Mouse (Mus musculus): ENCODE measurements at regions not wholly inside any gene's neighbourhood (a gene's known extent, or its start where the extent isn't known, plus 50 kb on each side); places are given as distances from the start of the nearest gene placed in this dataset.
"Not testable (repeated sequence)": the region's sequence is repeated elsewhere in the genome, so short reads cannot be mapped to it uniquely, and the experiment has no call there.

GRCm38 (mm10) chr12:77841844-77842415 lies 352.1 kb upstream of the Gm6657 start:
- DNase-seq (ENCODE audit: low read depth in 2 of 2, low spot score in 2 of 2) = no peak

DNA sequence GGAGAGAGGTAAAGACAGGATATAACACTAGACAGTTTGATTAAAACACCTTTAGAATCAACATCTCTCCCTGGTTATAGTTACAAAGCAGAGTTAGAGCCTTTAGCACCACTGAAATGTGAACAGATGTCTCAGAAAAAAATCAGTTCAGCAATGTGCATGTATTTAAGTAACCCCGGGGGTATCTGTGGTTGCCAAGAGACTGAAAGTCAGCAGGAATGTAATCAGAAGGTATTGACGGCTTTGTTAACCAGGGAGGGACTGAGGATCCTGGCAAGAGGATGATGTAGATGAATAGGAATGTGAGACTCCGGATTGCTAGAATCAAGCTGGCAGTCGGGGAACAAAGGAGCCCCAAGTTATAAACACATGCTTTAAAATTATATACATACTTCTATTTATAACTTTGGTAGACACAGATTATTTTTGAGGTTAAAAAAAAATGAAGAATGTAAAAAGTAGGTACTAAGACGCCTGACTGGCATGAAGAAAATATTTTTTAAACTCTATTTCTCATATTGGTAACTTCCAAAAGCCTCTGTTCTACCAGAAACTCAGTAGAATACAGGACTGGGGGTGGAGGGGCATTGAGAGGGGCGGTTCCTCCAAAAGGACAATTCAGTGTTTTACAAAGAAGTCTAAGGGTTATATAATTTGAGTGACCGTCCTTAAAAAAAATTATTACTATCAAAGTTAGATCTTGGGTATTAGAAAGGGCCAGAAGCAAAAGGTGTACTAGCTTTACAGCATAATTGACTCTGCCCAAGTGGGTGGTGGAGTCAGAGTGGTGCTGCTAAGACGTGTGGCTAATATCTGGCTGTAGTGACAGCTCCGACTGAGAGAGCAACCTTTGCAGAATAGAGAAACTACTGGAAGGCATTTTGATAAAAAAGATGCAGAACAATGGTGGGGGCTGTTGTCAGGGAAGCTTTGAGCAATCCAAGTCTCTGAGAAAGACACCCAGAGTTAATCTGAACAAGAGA lies 341.2 kb upstream of the Gm6657 start:
- DNase-seq (ENCODE audit: low read depth in 2 of 2, low spot score in 2 of 2) = no peak

- no peak for DNase-seq (ENCODE audit: low read depth in 2 of 2, low spot score in 2 of 2)
Measured at GRCm38 (mm10) chr12:77854281-77855075, 339.6 kb upstream of the Gm6657 start.

GRCm38 (mm10) chr12:77855796-77856195 lies 338.2 kb upstream of the Gm6657 start:
- DNase-seq (ENCODE audit: low read depth in 2 of 2, low spot score in 2 of 2) = no peak

DNA sequence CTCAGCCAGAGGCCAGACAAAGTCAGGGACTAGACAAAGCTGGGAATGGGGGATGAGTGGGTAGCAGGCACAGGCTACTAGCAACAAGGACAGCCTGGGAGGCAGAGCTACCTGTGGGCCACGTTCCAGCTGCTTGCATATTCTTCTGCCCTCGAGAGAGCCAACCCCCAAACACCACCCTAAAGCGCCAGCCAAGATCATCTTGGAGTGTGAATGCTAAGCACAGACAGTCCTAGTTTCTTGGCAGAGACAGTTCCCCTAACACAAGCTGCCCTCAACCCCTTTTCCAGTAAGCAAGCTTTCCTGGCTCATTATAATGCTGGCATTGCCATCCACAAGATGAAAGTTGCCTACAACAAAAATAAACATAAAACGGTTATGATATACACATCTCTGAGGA lies 336.8 kb upstream of the Gm6657 start:
- DNase-seq (ENCODE audit: low read depth in 2 of 2, low spot score in 2 of 2) = no peak

DNA sequence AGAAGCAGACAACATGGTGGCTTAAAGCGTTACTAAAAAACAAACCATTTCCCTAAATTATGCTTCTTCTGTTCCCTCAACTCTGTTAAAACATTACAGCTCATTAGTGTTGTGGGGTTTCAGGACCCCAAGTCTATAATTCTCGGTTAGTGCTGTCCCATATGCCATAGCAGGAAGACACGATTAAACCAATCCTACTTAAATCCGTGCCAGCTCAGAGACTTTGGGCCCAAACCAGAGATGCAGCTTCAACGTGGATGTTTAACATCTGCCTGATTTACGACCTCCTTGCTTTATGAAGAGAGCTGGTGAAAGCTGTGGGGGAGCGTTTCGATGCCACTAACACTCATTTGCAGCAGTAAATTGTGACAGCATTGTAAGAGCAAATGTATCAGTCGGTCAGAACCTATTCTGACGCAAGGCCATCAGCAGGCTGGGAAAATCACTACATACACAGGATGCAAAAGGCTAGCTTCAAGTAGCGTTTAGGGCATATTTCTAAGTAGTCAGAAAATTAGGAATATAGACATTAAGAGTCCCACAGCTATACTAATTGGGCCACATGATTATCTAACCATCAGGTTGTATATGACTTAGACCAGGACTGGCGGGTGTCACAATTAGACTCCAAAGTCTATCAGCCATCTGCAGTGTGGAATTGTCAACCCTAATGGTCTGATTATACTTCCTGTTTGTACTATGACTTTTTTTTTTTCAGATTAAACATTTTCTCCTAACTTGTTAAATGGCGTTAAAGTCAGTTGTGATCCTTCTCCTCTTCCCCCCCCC lies 333.1 kb upstream of the Gm6657 start:
- no peak for DNase-seq (ENCODE audit: low read depth in 2 of 2, low spot score in 2 of 2)

DNA sequence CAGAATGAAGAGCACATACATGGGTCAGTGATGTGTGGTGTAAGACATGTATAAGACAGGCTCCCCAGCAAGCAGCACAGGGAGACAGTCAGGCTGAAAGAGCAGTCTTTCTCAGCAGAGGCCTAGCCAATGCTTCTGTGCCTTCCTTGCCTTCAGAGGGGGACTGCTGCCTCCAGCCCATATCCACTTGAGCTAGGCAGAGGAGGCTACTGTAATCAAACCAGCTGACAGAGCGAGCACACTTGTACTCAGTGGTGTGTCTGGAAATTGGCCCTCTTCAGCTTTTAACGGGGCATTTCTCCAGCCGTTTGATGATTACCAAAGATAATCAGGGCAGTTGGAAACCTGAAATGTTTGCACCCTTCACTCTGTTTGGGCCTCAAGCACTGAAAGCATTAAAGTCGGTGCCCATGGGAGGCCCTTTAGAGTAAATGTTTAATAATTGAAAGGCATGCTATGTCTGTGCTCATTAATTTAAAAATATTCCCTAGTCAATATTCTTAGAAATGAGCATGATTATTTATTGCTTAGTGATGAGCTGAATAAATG lies 326.0 kb upstream of the Gm6657 start:
- DNase-seq (ENCODE audit: low read depth in 2 of 2, low spot score in 2 of 2) = no peak

DNA sequence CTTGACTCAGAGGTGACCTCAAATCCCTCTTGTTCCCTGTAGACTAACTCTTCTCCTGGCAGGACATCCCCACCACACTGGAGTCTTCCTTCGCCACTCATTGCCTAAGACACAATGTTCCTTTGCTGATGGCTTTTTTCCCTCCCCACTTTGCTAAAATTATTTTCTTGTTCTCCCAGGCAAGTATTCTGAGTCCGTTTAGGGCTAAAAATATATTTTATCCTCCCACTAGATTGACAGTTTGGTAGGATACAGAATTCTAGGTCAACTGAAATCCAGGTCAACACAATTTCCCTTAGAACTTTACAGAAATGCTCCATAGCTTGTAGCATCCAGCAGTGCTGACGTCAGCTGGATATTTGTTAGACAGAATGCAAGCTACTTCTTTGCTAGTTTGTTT lies 324.7 kb upstream of the Gm6657 start:
- no peak for DNase-seq (ENCODE audit: low read depth in 2 of 2, low spot score in 2 of 2)

DNA sequence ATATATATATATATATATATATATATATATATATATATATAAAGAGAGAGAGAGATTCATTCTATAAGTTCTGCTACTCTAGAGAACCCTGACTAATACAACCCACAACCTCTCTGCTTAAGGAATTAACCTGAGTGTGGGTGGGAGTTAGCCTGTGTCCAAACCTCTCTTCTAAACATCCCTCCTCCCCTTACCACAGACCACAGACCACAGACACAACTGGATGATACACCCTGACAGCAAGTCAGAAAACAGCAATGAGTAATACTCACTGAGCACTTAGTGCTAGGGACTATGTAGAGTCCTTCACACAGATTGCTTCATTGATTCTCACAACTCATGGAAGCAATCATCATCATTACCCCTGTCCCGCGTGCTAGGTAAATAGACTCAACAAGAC lies 306.7 kb upstream of the Gm6657 start:
- DNase-seq (ENCODE audit: low read depth in 2 of 2, low spot score in 2 of 2) = no peak

DNA sequence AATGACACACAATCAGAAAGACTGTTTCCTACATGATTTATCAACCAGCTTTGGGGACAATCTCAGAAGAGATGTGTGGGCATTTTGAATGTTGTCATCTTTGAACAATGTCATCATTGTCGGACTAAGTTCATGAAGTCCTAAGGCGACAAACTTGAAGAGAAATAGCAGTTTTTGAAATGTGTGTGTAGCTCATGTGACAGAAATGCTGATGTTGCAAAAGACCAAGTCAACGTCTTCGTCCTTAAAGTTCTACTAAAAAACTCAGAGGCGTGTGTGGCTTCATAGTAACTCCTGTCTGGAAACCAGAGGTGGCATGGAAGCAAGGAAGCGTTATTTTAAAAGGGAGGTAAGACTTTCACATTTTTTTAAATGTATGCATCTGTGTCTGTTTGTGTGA lies 302.6 kb upstream of the Gm6657 start:
- DNase-seq (ENCODE audit: low read depth in 2 of 2, low spot score in 2 of 2) = no peak

DNA sequence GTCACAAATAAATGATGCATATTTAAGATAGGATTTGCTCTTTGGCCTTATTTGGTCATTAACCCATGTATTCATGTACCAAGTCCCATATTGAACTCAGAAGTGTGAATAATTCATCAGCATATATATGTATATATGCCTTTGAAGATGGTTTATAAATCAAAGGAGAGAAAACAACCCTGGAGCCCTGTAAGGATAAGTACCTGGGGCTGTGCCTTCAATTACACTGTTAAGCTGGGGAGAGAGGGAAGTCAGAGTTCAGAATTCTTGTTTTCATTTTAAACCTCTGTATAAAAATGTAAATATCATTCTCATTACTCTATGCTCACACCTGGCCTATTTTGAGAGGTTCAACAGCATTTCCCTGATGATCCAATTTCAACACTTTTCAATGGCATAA lies 299.8 kb upstream of the Gm6657 start:
- DNase-seq (ENCODE audit: low read depth in 2 of 2, low spot score in 2 of 2) = no peak

DNA sequence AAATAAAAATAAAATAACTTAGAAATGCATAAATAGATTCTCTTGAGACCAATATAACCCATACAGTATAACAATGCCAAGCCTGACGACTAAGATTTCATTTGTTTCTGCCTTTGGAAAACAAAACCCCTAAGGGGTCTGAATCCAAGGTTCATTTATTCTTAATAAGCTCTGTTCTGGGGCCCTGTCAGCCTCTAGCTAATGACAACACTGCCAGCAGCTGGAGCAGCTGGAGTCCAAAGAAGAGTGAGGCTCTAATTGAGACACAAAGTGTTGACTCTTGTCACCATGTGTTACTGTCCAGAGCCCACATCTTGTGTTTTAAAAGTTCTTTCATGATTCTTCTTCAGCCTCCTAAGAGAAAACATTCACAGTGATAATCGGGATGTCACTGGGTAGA lies 298.5 kb upstream of the Gm6657 start:
- DNase-seq (ENCODE audit: low read depth in 2 of 2, low spot score in 2 of 2) = no peak

DNA sequence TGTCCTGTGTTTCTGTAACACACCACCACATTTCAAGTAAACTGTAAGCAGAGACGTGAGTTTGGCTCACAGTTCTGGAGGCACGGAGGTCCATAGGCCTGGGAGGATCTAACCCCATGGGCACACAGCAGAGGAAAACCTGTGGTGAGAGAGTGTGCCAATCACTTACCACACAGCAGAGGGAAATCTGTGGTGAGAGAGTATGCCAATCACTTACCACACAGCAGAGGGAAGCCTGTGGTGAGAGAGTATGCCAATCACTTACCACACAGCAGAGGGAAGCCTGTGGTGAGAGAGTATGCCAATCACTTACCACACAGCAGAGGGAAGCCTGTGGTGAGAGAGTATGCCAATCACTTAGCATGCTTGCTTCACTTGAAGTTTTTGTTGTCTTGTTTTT lies 295.1 kb upstream of the Gm6657 start:
- not testable (repeated sequence) for DNase-seq (ENCODE audit: low read depth in 2 of 2, low spot score in 2 of 2)

GRCm38 (mm10) chr12:77901254-77901653 lies 292.8 kb upstream of the Gm6657 start:
- no peak for DNase-seq (ENCODE audit: low read depth in 2 of 2, low spot score in 2 of 2)

DNA sequence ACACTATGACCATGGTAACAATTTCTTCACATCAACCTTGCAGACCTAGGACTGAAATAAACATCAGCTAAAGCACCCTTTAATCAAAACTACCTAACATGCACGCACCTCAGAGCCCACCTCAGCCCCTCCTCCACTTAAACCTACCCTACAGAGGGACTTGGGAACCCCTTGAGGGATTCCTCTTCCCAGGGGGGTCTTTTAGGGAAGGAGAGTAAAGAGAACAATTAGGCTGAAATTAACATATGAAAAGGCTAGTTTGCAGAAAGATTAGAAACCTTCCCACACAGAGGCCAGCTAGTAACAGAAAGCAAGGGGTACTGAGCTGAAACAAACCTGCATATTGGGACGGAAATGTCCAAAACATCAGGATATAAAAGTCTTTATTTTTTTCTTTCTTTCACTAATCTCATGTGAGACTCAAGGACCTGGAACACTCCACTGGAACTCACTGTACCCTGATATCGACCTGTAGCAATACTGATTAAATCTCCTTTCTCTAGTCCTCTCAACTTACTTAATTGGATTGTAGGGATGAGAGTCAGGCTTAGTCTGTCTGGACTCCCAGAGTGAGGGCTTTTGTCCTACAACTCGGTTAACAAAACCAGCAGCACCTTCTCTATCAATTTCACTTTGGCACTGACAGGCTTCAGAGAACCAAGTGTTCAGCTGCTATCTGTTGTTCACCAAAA lies 281.0 kb upstream of the Gm6657 start:
- DNase-seq (ENCODE audit: low read depth in 2 of 2, low spot score in 2 of 2) = no peak

- DNase-seq (ENCODE audit: low read depth in 2 of 2, low spot score in 2 of 2) = no peak
Measured at GRCm38 (mm10) chr12:77928729-77929128, 265.3 kb upstream of the Gm6657 start.

GRCm38 (mm10) chr12:77929571-77929970 lies 264.5 kb upstream of the Gm6657 start:
- DNase-seq (ENCODE audit: low read depth in 2 of 2, low spot score in 2 of 2) = no peak

- no peak for DNase-seq (ENCODE audit: low read depth in 2 of 2, low spot score in 2 of 2)
Measured at GRCm38 (mm10) chr12:77943960-77944359, 250.1 kb upstream of the Gm6657 start.

DNA sequence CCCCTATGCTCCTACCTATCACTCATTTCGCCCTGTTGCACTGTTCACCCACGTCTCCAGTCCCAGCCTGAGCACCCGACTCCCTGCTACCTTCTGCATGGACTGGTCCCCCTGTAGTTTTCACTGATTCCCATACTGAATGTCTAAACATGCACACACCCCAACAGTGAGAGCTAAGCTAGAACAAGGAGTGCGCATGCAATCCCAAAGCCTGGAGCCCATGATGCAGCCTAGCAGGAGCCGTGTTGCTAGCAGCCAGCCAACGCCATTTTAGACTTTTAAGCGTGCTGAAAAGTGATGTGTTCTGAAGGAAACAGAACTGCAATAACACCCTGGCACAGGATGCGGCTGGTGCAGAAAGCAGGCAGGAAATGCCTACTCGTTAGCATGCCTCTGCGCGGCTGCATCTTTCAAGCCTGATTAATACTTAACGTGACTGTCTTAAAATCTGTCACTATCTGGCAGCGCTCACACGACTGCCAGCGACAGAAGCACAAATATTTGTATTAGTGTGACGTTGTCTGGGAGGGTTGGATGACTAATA lies 244.5 kb upstream of the Gm6657 start:
- no peak for DNase-seq (ENCODE audit: low read depth in 2 of 2, low spot score in 2 of 2)

DNA sequence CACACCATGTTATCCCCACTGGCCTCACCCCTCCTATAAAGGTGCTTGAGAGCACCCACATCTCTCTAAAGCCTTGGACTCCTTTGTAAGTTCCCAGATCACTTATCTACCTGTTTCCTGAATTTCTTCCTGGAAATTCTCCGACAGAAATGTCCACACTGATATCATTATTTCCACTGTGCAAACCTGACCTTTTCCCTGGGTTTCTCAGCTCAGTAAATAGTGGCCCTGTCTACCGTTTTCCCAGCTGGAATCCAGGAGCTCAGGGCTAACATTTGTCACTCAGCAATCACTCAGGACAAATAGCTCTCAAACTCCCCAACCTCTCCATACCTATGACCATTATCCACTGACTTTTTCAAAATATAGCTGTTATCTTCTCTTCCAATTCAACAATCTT lies 241.6 kb upstream of the Gm6657 start:
- no peak for DNase-seq (ENCODE audit: low read depth in 2 of 2, low spot score in 2 of 2)
